Mouse (Mus musculus) kidney, embryonic 15.5 days (tissue): Measurements from ENCODE around the gene Cbx8. TPM values are rescaled to one million over a fixed set of nuclear protein-coding genes. Genes with fewer than 3 reads are reported as not detected.
A peak's percentile ranks its signal among the peaks of the same experiment; 100 is the strongest.

ENCODE experiments used
- ATAC-seq: fragments of 200-750 bp; cut with Nextera tagmentation; replicated peaks from 2 replicates; pipeline ENCODE4 v1.8.0; 2017; ENCODE audit warnings: moderate TSS enrichment; ENCODE audit not compliant: low FRiP score
- H3K27ac ChIP-seq: fragments of 300-500 bp; sonication (generic); 2 replicates; pipeline ENCODE4 v1.5.1; 2015; ENCODE audit warnings: mild to moderate bottlenecking, inconsistent platforms
- H3K27me3 ChIP-seq: fragments of 300-500 bp; sonication (generic); 2 replicates; pipeline ENCODE4 v1.6.1; 2015; ENCODE audit warnings: inconsistent platforms
- H3K36me3 ChIP-seq: fragments of 300-500 bp; sonication (generic); 2 replicates; pipeline ENCODE4 v1.6.1; 2015; ENCODE audit warnings: inconsistent platforms
- H3K4me1 ChIP-seq: fragments of 300-500 bp; sonication (generic); 2 replicates; pipeline ENCODE4 v1.6.1; 2015; ENCODE audit warnings: inconsistent platforms
- H3K4me2 ChIP-seq: fragments of 300-500 bp; sonication (generic); 2 replicates; pipeline ENCODE4 v1.6.1; 2015; ENCODE audit warnings: moderate library complexity, mild to moderate bottlenecking, inconsistent platforms
- H3K4me3 ChIP-seq: fragments of 300-500 bp; sonication (generic); replicated peaks from 2 replicates; pipeline ENCODE4 v1.5.1; 2015; ENCODE audit warnings: mild to moderate bottlenecking, inconsistent platforms
- H3K9ac ChIP-seq: fragments of 300-500 bp; sonication (generic); 2 replicates; pipeline ENCODE4 v1.6.1; 2015; ENCODE audit warnings: mild to moderate bottlenecking, inconsistent platforms
- H3K9me3 ChIP-seq: fragments of 300-500 bp; sonication (generic); replicated peaks from 2 replicates; pipeline ENCODE4 v1.6.1; 2016; ENCODE audit warnings: inconsistent platforms
- WGBS: fragments of 180-500 bp; shearing (Covaris S2); methylation state at CpG from one replicate; pipeline ENCODE4 v1.1.7; 2015; ENCODE audit warnings: mixed read lengths; 5-methylcytosine and 5-hydroxymethylcytosine counted together
- polyA plus RNA-seq: library from polyadenylated mRNA; unstranded; fragments of >200 nt; fragmentation: Nextera tagmentation; extraction: Ambion mirVana; gene quantifications from 2 replicates; pipeline ENCODE4 v1.2.1, GENCODE M21; 2015

Cbx8 gene
- polyA plus RNA-seq, 1 experiment from 2014 or later = 9.8 TPM

- peaks cover 31% of the 10 kb centered on the region for H3K36me3 ChIP-seq
- H3K4me3 ChIP-seq = peak overlapping the region; percentile 80
- H3K27ac ChIP-seq = peak overlapping the region; percentile 98
- peaks cover 65% of the 10 kb centered on the region for H3K27me3 ChIP-seq
- 4% methylated on average over 28 of the region's 28 CpGs for WGBS
- H3K4me2 ChIP-seq = peak overlapping the region; percentile 87
- H3K9ac ChIP-seq = peak overlapping the region; percentile 83
- no peak for ATAC-seq
- H3K9me3 ChIP-seq = no peaks in the 10 kb centered on the region
- H3K4me1 ChIP-seq = peaks cover 83% of the 10 kb centered on the region
These were observed 43.1 kb upstream of the Cbx8 start for GRCm38 (mm10) chr11:119083724-119084445.

GRCm38 (mm10) chr11:119082638-119083599, 42.1 kb upstream of the Cbx8 start:
- Histone ChIP-seq H3K9ac (no peak overlapping the region), H3K36me3 (peaks cover 31% of the 10 kb centered on the region), H3K27ac (no peak overlapping the region), H3K4me1 (peaks cover 83% of the 10 kb centered on the region), H3K4me2 (peak overlapping the region; percentile 87), H3K9me3 (no peaks in the 10 kb centered on the region), H3K27me3 (peaks cover 56% of the 10 kb centered on the region), H3K4me3 (peak overlapping the region; percentile 80)
- ATAC-seq = no peak
- 24% methylated on average over 20 of the region's 20 CpGs for WGBS

GRCm38 (mm10) chr11:119081839-119082637, 41.3 kb upstream of the Cbx8 start:
- WGBS = 33% methylated on average over 21 of the region's 21 CpGs
- Histone ChIP-seq H3K9ac (no peak overlapping the region), H3K9me3 (no peaks in the 10 kb centered on the region), H3K27ac (no peak overlapping the region), H3K4me2 (0 out of 2 replicates have a peak overlapping the region, but pooled peaks have one; percentile 87), H3K36me3 (peaks cover 36% of the 10 kb centered on the region), H3K4me3 (0 out of 2 replicates have a peak overlapping the region, but pooled peaks have one; percentile 8), H3K4me1 (peaks cover 76% of the 10 kb centered on the region), H3K27me3 (peaks cover 47% of the 10 kb centered on the region)
- ATAC-seq = no peak

GRCm38 (mm10) chr11:119081148-119081838, 40.5 kb upstream of the Cbx8 start:
- Histone ChIP-seq H3K27me3 (peaks cover 41% of the 10 kb centered on the region), H3K4me3 (no peak overlapping the region), H3K27ac (no peak overlapping the region), H3K4me2 (0 out of 2 replicates have a peak overlapping the region, but pooled peaks have one; percentile 4), H3K4me1 (peaks cover 69% of the 10 kb centered on the region), H3K9me3 (no peaks in the 10 kb centered on the region), H3K36me3 (peaks cover 36% of the 10 kb centered on the region), H3K9ac (no peak overlapping the region)
- no peak for ATAC-seq
- WGBS = 46% methylated on average over 47 of the region's 47 CpGs

- H3K4me3 ChIP-seq = no peak overlapping the region
- 0 out of 2 replicates have a peak overlapping the region, but pooled peaks have one; percentile 4 for H3K4me2 ChIP-seq
- WGBS = 49% methylated on average over 33 of the region's 33 CpGs
- no peak overlapping the region for H3K27ac ChIP-seq
- ATAC-seq = no peak
- H3K36me3 ChIP-seq = peaks cover 36% of the 10 kb centered on the region
- no peak overlapping the region for H3K9ac ChIP-seq
- H3K4me1 ChIP-seq = peaks cover 69% of the 10 kb centered on the region
- H3K9me3 ChIP-seq = no peaks in the 10 kb centered on the region
- H3K27me3 ChIP-seq = peaks cover 41% of the 10 kb centered on the region
These were observed 39.8 kb upstream of the Cbx8 start for GRCm38 (mm10) chr11:119080461-119081147.

- peak overlapping the region; percentile 21; the same call in 1 of the 2 replicates for H3K9ac ChIP-seq
- no peaks in the 10 kb centered on the region for H3K9me3 ChIP-seq
- H3K27ac ChIP-seq = peak overlapping the region; percentile 73
- 38% methylated on average over 7 of the region's 7 CpGs for WGBS
- peaks cover 41% of the 10 kb centered on the region for H3K27me3 ChIP-seq
- H3K36me3 ChIP-seq = peaks cover 36% of the 10 kb centered on the region
- no peak for ATAC-seq
- peaks cover 62% of the 10 kb centered on the region for H3K4me1 ChIP-seq
- peak overlapping the region; percentile 8; the same call in 1 of the 2 replicates for H3K4me3 ChIP-seq
- H3K4me2 ChIP-seq = peak overlapping the region; percentile 42
These were observed 38.7 kb upstream of the Cbx8 start for GRCm38 (mm10) chr11:119079445-119079837.

- H3K27me3 ChIP-seq = peaks cover 40% of the 10 kb centered on the region
- WGBS = 5% methylated on average over 24 of the region's 27 CpGs
- peak overlapping the region; percentile 73 for H3K27ac ChIP-seq
- peak overlapping the region; percentile 8; the same call in 1 of the 2 replicates for H3K4me3 ChIP-seq
- peak overlapping the region; percentile 42 for H3K4me2 ChIP-seq
- peaks cover 56% of the 10 kb centered on the region for H3K4me1 ChIP-seq
- H3K36me3 ChIP-seq = peaks cover 36% of the 10 kb centered on the region
- H3K9me3 ChIP-seq = no peaks in the 10 kb centered on the region
- peak; percentile 40; the same call in 1 of the 2 replicates for ATAC-seq
- peak overlapping the region; percentile 21; the same call in 1 of the 2 replicates for H3K9ac ChIP-seq
These were observed 38.1 kb upstream of the Cbx8 start for GRCm38 (mm10) chr11:119078691-119079444.

- no peak for ATAC-seq
- Histone ChIP-seq H3K4me2 (no peak overlapping the region), H3K27ac (no peak overlapping the region), H3K27me3 (peaks cover 31% of the 10 kb centered on the region), H3K4me3 (no peak overlapping the region), H3K9me3 (no peaks in the 10 kb centered on the region), H3K36me3 (peaks cover 36% of the 10 kb centered on the region), H3K9ac (no peak overlapping the region), H3K4me1 (peaks cover 52% of the 10 kb centered on the region)
- WGBS = 76% methylated on average over 4 of the region's 4 CpGs
These were observed 37.0 kb upstream of the Cbx8 start for GRCm38 (mm10) chr11:119077755-119078154.

- Histone ChIP-seq H3K27ac (no peak overlapping the region), H3K36me3 (peaks cover 17% of the 10 kb centered on the region), H3K4me3 (no peak overlapping the region), H3K27me3 (peaks cover 23% of the 10 kb centered on the region), H3K4me2 (no peak overlapping the region), H3K9me3 (no peaks in the 10 kb centered on the region), H3K4me1 (peaks cover 33% of the 10 kb centered on the region), H3K9ac (no peak overlapping the region)
- 88% methylated on average over 5 of the region's 5 CpGs for WGBS
- ATAC-seq = no peak
These were observed 35.0 kb upstream of the Cbx8 start for GRCm38 (mm10) chr11:119075805-119076204.

GRCm38 (mm10) chr11:119073876-119074433, 33.2 kb upstream of the Cbx8 start:
- Histone ChIP-seq H3K9me3 (no peaks in the 10 kb centered on the region), H3K9ac (no peak overlapping the region), H3K4me2 (no peak overlapping the region), H3K4me3 (no peak overlapping the region), H3K4me1 (peaks cover 18% of the 10 kb centered on the region), H3K36me3 (peaks cover 5% of the 10 kb centered on the region; the same call in 1 of the 2 replicates), H3K27ac (no peak overlapping the region), H3K27me3 (peaks cover 12% of the 10 kb centered on the region; the same call in 1 of the 2 replicates)
- ATAC-seq = no peak
- WGBS = 78% methylated on average over 6 of the region's 6 CpGs
